Mouse (Mus musculus) G1E (cell line): ENCODE data around the gene Ybx2. TPM values are rescaled to one million over a fixed set of nuclear protein-coding genes. Genes with fewer than 3 reads are reported as not detected.
A peak's percentile ranks its signal among the peaks of the same experiment; 100 is the strongest.

Source experiments
- ATAC-seq: 2 replicates; pipeline ENCODE4 v1.8.0; 2016; ENCODE audit warnings: mild to moderate bottlenecking; ENCODE audit not compliant: insufficient number of reproducible peaks, poor library complexity, low FRiP score, severe bottlenecking; ENCODE audit errors: extremely low read depth
- DNase-seq: peaks from one replicate; pipeline ENCODE4 v3.0.0; 2012; ENCODE audit warnings: low spot score
- H3K27me3 ChIP-seq: 2 replicates; pipeline ENCODE4 v1.6.1; 2012; ENCODE audit warnings: mild to moderate bottlenecking, low read length, inconsistent platforms; ENCODE audit not compliant: insufficient read depth
- H3K36me3 ChIP-seq: replicated peaks from 2 replicates; pipeline ENCODE3; 2012; ENCODE audit warnings: mild to moderate bottlenecking, inconsistent platforms
- H3K4me1 ChIP-seq: 2 replicates; pipeline ENCODE4 v1.6.1; 2012; ENCODE audit warnings: low read depth, low read length, inconsistent platforms, mixed read lengths; ENCODE audit not compliant: insufficient read depth
- H3K4me3 ChIP-seq: 2 replicates; pipeline ENCODE4 v1.5.1; 2012; ENCODE audit warnings: low read depth, mild to moderate bottlenecking, inconsistent platforms, low read length, moderate library complexity, mixed read lengths
- H3K9me3 ChIP-seq: replicated peaks from 2 replicates; pipeline ENCODE4 v1.6.1; 2012; ENCODE audit warnings: inconsistent platforms
- CTCF ChIP-seq: IDR thresholded peaks from 2 replicates; pipeline ENCODE4 v1.5.1; 2012; ENCODE audit warnings: low read depth, low read length, inconsistent platforms, mixed read lengths
- GATA1 ChIP-seq: IDR thresholded peaks from 2 replicates; pipeline ENCODE4 v1.6.1; 2012; ENCODE audit warnings: borderline replicate concordance, low read length, inconsistent platforms, mixed read lengths
- GATA2 ChIP-seq: IDR thresholded peaks from 2 replicates; pipeline ENCODE4 v1.6.1; 2012; ENCODE audit warnings: low read depth, low read length, inconsistent platforms, borderline replicate concordance
- POLR2AphosphoS5 ChIP-seq: IDR thresholded peaks from 2 replicates; pipeline ENCODE4 v1.6.1; 2012; ENCODE audit warnings: low read depth, low read length, inconsistent platforms; ENCODE audit not compliant: insufficient replicate concordance
- TAL1 ChIP-seq: conservative IDR thresholded peaks from 2 replicates; pipeline ENCODE4 v1.6.1; 2012; ENCODE audit warnings: low read depth, low read length, inconsistent platforms, mixed read lengths
- polyA plus RNA-seq: library from polyadenylated mRNA; stranded (reverse); fragments of >175 nt; gene quantifications from 2 replicates; pipeline ENCODE4 v1.2.3, GENCODE M21; 2012
- total RNA-seq, 2 experiments: library from RNA; stranded (forward) in 1 of 2; stranded (reverse) in 1 of 2; fragments of 200-1000 nt in 1 of 2; fragments of >200 nt in 1 of 2; fragmentation: Nextera tagmentation in 1 of 2; gene quantifications; 2 replicates each; pipeline ENCODE4 v1.2.3; 2014 to 2017

Ybx2 gene
- total and polyA plus RNA-seq, 3 experiments: 1.4 TPM; not detected in 2

- TF ChIP-seq GATA1 (no peak), CTCF (no peak), TAL1 (no peak), POLR2AphosphoS5 (no peak), GATA2 (no peak)
- H3K4me1 ChIP-seq: peaks cover 34% of the 10 kb centered on the region
- ATAC-seq: peak; percentile 90
- H3K36me3 ChIP-seq: peaks cover 63% of the 10 kb centered on the region
- H3K27me3 ChIP-seq: no peaks in the 10 kb centered on the region
- H3K4me3 ChIP-seq: peak overlapping the region; percentile 79
- H3K9me3 ChIP-seq: no peaks in the 10 kb centered on the region
- DNase-seq: peak; percentile 90
Measured at GRCm38 (mm10) chr11:69980196-69981140, 44.9 kb downstream of the Ybx2 start.

GRCm38 (mm10) chr11:69981141-69981762 is 45.7 kb downstream of the Ybx2 start, which contains the start of gene Ctdnep1:
Gene Ctdnep1, plus strand, starts transcription at chr11:69981156.
- DNase-seq: no peak
- no peaks in the 10 kb centered on the region for H3K27me3 ChIP-seq
- H3K36me3 ChIP-seq: peaks cover 62% of the 10 kb centered on the region
- TF ChIP-seq TAL1: no peak
- no peak for TF ChIP-seq GATA1
- no peak for TF ChIP-seq POLR2AphosphoS5
- no peak for TF ChIP-seq CTCF
- no peak for TF ChIP-seq GATA2
- H3K4me3 ChIP-seq: peak within 1 kb of the TSS; percentile 79
- peaks cover 34% of the 10 kb centered on the region for H3K4me1 ChIP-seq
- H3K9me3 ChIP-seq: no peaks in the 10 kb centered on the region
- no peak for ATAC-seq

- Histone ChIP-seq H3K4me1 (peaks cover 34% of the 10 kb centered on the region), H3K36me3 (peaks cover 62% of the 10 kb centered on the region), H3K9me3 (no peaks in the 10 kb centered on the region), H3K4me3 (peak within 1 kb of the TSS; percentile 79), H3K27me3 (no peaks in the 10 kb centered on the region)
- DNase-seq (no peak), ATAC-seq (no peak)
- TF ChIP-seq POLR2AphosphoS5: no peak
- no peak for TF ChIP-seq CTCF
- no peak for TF ChIP-seq GATA1
- TF ChIP-seq TAL1: no peak
- TF ChIP-seq GATA2: no peak
Measured at GRCm38 (mm10) chr11:69982225-69982624, 46.6 kb downstream of the Ybx2 start, which contains the start of gene Elp5. Gene Elp5, minus strand, starts transcription at chr11:69982517.

GRCm38 (mm10) chr11:69982877-69983276 is 47.3 kb downstream of the Ybx2 start:
- Histone ChIP-seq H3K4me1 (peaks cover 34% of the 10 kb centered on the region), H3K4me3 (peak overlapping the region; percentile 50; the same call in 1 of the 2 replicates), H3K9me3 (no peaks in the 10 kb centered on the region), H3K27me3 (no peaks in the 10 kb centered on the region), H3K36me3 (peaks cover 63% of the 10 kb centered on the region)
- no peak for TF ChIP-seq TAL1
- no peak for TF ChIP-seq GATA2
- no peak for TF ChIP-seq GATA1
- TF ChIP-seq CTCF: no peak
- no peak for TF ChIP-seq POLR2AphosphoS5
- ATAC-seq (no peak), DNase-seq (no peak)

- no peak for ATAC-seq
- Histone ChIP-seq H3K9me3 (no peaks in the 10 kb centered on the region), H3K4me1 (peaks cover 34% of the 10 kb centered on the region), H3K36me3 (peaks cover 63% of the 10 kb centered on the region), H3K4me3 (no peak overlapping the region; the same call in 1 of the 2 replicates), H3K27me3 (no peaks in the 10 kb centered on the region)
- no peak for TF ChIP-seq POLR2AphosphoS5
- TF ChIP-seq CTCF: no peak
- TF ChIP-seq TAL1: no peak
- no peak for TF ChIP-seq GATA2
- no peak for TF ChIP-seq GATA1
- no peak for DNase-seq
Measured at GRCm38 (mm10) chr11:69983377-69983776, 47.8 kb downstream of the Ybx2 start.

GRCm38 (mm10) chr11:69984431-69984830 is 48.8 kb downstream of the Ybx2 start:
- Histone ChIP-seq H3K27me3 (no peaks in the 10 kb centered on the region), H3K4me1 (peaks cover 30% of the 10 kb centered on the region), H3K9me3 (no peaks in the 10 kb centered on the region), H3K36me3 (peaks cover 67% of the 10 kb centered on the region), H3K4me3 (no peak overlapping the region)
- TF ChIP-seq POLR2AphosphoS5 (no peak), CTCF (no peak), TAL1 (no peak), GATA1 (no peak), GATA2 (no peak)
- no peak for ATAC-seq
- DNase-seq: no peak
